Mouse (Mus musculus): ENCODE data around the gene C1qtnf4. TPM values are rescaled to one million over a fixed set of nuclear protein-coding genes. Genes with fewer than 3 reads are reported as not detected.

The C1qtnf4 gene
- polyA plus RNA-seq, 1 experiment = 0.02 TPM

GRCm38 (mm10) chr2:90913671-90914070 is 28.0 kb downstream of the C1qtnf4 start:
- Histone ChIP-seq H3K36me3 (ENCODE audit: control insufficient read depth, insufficient read depth) (peaks cover 70% of the 10 kb centered on the region), H3K79me3 (ENCODE audit: low read depth) (peaks cover 60% of the 10 kb centered on the region), H3K27me3 (ENCODE audit: control insufficient read depth, insufficient read depth, insufficient read length) (no peaks in the 10 kb centered on the region), H3K4me3 (ENCODE audit: insufficient read depth, poor library complexity, severe bottlenecking) (no peak overlapping the region), H3K79me2 (ENCODE audit: control insufficient read depth, insufficient read depth) (peaks cover 74% of the 10 kb centered on the region), H3ac (ENCODE audit: control insufficient read depth, insufficient read length, low read depth) (no peak overlapping the region)
- no peak for TF ChIP-seq MAX (IDR thresholded peaks at IDR 0.05)
- no peak for TF ChIP-seq FOSL1 (IDR thresholded peaks at IDR 0.05; ENCODE audit: insufficient read depth, low read length, poor library complexity, severe bottlenecking)
- TF ChIP-seq USF1 (IDR thresholded peaks at IDR 0.05; ENCODE audit: low read depth) = no peak
- no peak for TF ChIP-seq MYOD1 (IDR thresholded peaks at IDR 0.05; ENCODE audit: control insufficient read depth, insufficient read length, low read depth)
- no peak for TF ChIP-seq CEBPB (IDR thresholded peaks at IDR 0.05; ENCODE audit: low read depth)
- TF ChIP-seq CTCF (IDR thresholded peaks at IDR 0.05; ENCODE audit: control insufficient read depth, insufficient read depth, insufficient read length) = no peak
- no peak for TF ChIP-seq MYOG (IDR thresholded peaks at IDR 0.05; ENCODE audit: control insufficient read depth, extremely low read depth, insufficient read length)

GRCm38 (mm10) chr2:90915516-90915915 is 29.9 kb downstream of the C1qtnf4 start:
- no peaks in the 10 kb centered on the region for H3K27me3 ChIP-seq (ENCODE audit: control insufficient read depth, insufficient read depth, insufficient read length)
- H3ac ChIP-seq (ENCODE audit: control insufficient read depth, insufficient read length, low read depth) = no peak overlapping the region
- TF ChIP-seq MYOD1 (IDR thresholded peaks at IDR 0.05; ENCODE audit: control insufficient read depth, insufficient read length, low read depth) (no peak), MAX (IDR thresholded peaks at IDR 0.05) (no peak)
- H3K79me2 ChIP-seq (ENCODE audit: control insufficient read depth, insufficient read depth) = peaks cover 68% of the 10 kb centered on the region
- peaks cover 57% of the 10 kb centered on the region for H3K79me3 ChIP-seq (ENCODE audit: low read depth)
- H3K4me3 ChIP-seq (ENCODE audit: insufficient read depth, poor library complexity, severe bottlenecking) = no peak overlapping the region
- H3K36me3 ChIP-seq (ENCODE audit: control insufficient read depth, insufficient read depth) = peaks cover 52% of the 10 kb centered on the region

- H3ac ChIP-seq (ENCODE audit: control insufficient read depth, insufficient read length, low read depth) = peak overlapping the region; percentile 92
- TF ChIP-seq USF1 (IDR thresholded peaks at IDR 0.05; ENCODE audit: low read depth) = no peak
- no peak for TF ChIP-seq MYOG (IDR thresholded peaks at IDR 0.05; ENCODE audit: control insufficient read depth, extremely low read depth, insufficient read length)
- no peak for TF ChIP-seq CEBPB (IDR thresholded peaks at IDR 0.05; ENCODE audit: low read depth)
- no peak for TF ChIP-seq FOSL1 (IDR thresholded peaks at IDR 0.05; ENCODE audit: insufficient read depth, low read length, poor library complexity, severe bottlenecking)
- no peak for TF ChIP-seq CTCF (IDR thresholded peaks at IDR 0.05; ENCODE audit: control insufficient read depth, insufficient read depth, insufficient read length)
- TF ChIP-seq MAX (IDR thresholded peaks at IDR 0.05) = no peak
- TF ChIP-seq MYOD1 (IDR thresholded peaks at IDR 0.05; ENCODE audit: control insufficient read depth, insufficient read length, low read depth) = no peak
- H3K4me3 ChIP-seq (ENCODE audit: insufficient read depth, poor library complexity, severe bottlenecking) = peak overlapping the region; percentile 63
Measured at GRCm38 (mm10) chr2:90916560-90917232, 31.0 kb downstream of the C1qtnf4 start.

GRCm38 (mm10) chr2:90917233-90917998 is 31.8 kb downstream of the C1qtnf4 start:
- TF ChIP-seq FOSL1 (IDR thresholded peaks at IDR 0.05; ENCODE audit: insufficient read depth, low read length, poor library complexity, severe bottlenecking) (no peak), MAX (IDR thresholded peaks at IDR 0.05) (peak; percentile 85)
- Histone ChIP-seq H3K79me3 (ENCODE audit: low read depth) (peaks cover 51% of the 10 kb centered on the region), H3K36me3 (ENCODE audit: control insufficient read depth, insufficient read depth) (peaks cover 34% of the 10 kb centered on the region), H3K79me2 (ENCODE audit: control insufficient read depth, insufficient read depth) (peaks cover 64% of the 10 kb centered on the region), H3ac (ENCODE audit: control insufficient read depth, insufficient read length, low read depth) (peak overlapping the region; percentile 92), H3K27me3 (ENCODE audit: control insufficient read depth, insufficient read depth, insufficient read length) (no peaks in the 10 kb centered on the region), H3K4me3 (ENCODE audit: insufficient read depth, poor library complexity, severe bottlenecking) (peak overlapping the region; percentile 63)

More at GRCm38 (mm10) chr2:90916560-90917232, 31.0 kb downstream of the C1qtnf4 start:
- no peaks in the 10 kb centered on the region for H3K27me3 ChIP-seq (ENCODE audit: control insufficient read depth, insufficient read depth, insufficient read length)
- H3K79me2 ChIP-seq (ENCODE audit: control insufficient read depth, insufficient read depth) = peaks cover 68% of the 10 kb centered on the region
- peaks cover 40% of the 10 kb centered on the region for H3K36me3 ChIP-seq (ENCODE audit: control insufficient read depth, insufficient read depth)
- peaks cover 55% of the 10 kb centered on the region for H3K79me3 ChIP-seq (ENCODE audit: low read depth)

- peak overlapping the region; percentile 92 for H3ac ChIP-seq (ENCODE audit: control insufficient read depth, insufficient read length, low read depth)
- H3K36me3 ChIP-seq (ENCODE audit: control insufficient read depth, insufficient read depth) = peaks cover 27% of the 10 kb centered on the region
- H3K79me2 ChIP-seq (ENCODE audit: control insufficient read depth, insufficient read depth) = peaks cover 57% of the 10 kb centered on the region
- no peaks in the 10 kb centered on the region for H3K27me3 ChIP-seq (ENCODE audit: control insufficient read depth, insufficient read depth, insufficient read length)
- peaks cover 45% of the 10 kb centered on the region for H3K79me3 ChIP-seq (ENCODE audit: low read depth)
- peak overlapping the region; percentile 63 for H3K4me3 ChIP-seq (ENCODE audit: insufficient read depth, poor library complexity, severe bottlenecking)
- TF ChIP-seq CEBPB (IDR thresholded peaks at IDR 0.05; ENCODE audit: low read depth) = no peak
- peak; percentile 9 for TF ChIP-seq MAX (IDR thresholded peaks at IDR 0.05)
- TF ChIP-seq MYOG (IDR thresholded peaks at IDR 0.05; ENCODE audit: control insufficient read depth, extremely low read depth, insufficient read length) = no peak
Measured at GRCm38 (mm10) chr2:90917999-90918698, 32.5 kb downstream of the C1qtnf4 start.

Data from C2C12 (cell line).